Mouse (Mus musculus): ENCODE data around the gene Acot7.
A peak's percentile ranks its signal among the peaks of the same experiment; 100 is the strongest.

Gene Acot7

GRCm38 (mm10) chr4:152177537-152178343, at the start of gene Acot7:
Gene Acot7, plus strand, starts transcription at chr4:152178134.
- DNase-seq = peak; percentile 96

GRCm38 (mm10) chr4:152128784-152129183, 49.1 kb upstream of the Acot7 start:
- DNase-seq = no peak

- no peak for DNase-seq
Observed at GRCm38 (mm10) chr4:152129395-152129930, 48.5 kb upstream of the Acot7 start.

GRCm38 (mm10) chr4:152130771-152131653, 46.9 kb upstream of the Acot7 start:
- peak; percentile 61 for DNase-seq

GRCm38 (mm10) chr4:152131809-152132771, 45.8 kb upstream of the Acot7 start:
- no peak for DNase-seq

- no peak for DNase-seq
Observed at GRCm38 (mm10) chr4:152132772-152133169, 45.2 kb upstream of the Acot7 start.

GRCm38 (mm10) chr4:152133213-152133612, 44.7 kb upstream of the Acot7 start:
- no peak for DNase-seq

GRCm38 (mm10) chr4:152134507-152134906, 43.4 kb upstream of the Acot7 start:
- peak; percentile 73 for DNase-seq

DNA sequence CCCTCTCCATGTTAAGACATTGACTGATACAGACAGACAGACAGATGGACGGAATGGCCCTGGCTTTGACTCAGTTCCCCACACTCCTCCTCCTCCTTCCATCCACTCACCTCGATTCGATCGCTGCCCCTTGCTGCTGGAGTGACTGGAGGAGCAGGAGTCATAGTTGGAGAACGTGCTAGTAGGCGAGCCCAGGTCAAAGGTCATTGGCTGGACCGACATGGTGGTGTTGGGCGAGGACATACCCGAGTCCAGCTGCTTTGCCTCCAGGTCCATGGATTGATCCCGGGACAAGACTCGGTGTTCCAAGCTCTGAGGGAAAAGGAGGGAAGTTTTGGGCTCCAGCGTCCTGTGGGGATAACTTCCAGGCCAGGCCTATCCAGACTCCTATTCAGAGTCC, 42.6 kb upstream of the Acot7 start:
- DNase-seq = no peak

DNA sequence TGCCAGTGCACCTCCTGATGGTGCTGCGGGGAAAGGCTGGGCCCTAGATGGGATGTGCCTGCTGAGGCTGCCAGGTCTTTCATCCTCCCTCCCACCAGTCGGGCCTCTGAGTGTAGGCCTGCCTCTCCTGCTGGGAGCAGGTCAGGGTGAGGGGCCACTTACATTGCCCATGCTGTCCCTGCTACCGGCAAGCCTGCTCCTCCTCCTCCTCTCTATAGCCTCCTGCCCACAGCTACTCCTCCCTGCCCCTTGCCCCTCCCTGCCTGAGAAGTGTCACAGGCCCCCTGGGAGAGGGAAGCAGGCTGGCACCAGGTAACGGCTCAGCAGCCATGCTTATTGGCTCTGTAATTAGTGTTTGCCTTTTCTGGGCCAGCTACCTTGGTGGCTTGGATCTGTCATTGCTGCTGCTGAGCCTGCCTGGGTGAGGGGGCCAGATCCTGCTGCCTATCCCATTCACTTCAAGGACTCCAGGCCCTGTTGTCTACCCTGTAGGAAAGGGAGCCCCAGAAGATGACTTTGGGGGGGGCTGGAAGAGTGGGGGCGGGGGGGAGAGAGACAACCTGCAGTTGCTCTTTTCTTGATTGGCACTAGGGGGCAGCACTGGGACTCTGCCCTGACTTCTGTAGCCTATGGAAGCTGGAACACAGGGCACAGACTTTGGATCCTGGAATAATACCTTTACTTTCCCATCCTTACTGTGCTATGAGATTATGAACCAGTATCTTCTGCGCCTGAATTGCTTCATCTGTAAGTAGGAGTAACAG, 41.6 kb upstream of the Acot7 start:
- DNase-seq = no peak

- DNase-seq = no peak
Observed at GRCm38 (mm10) chr4:152136876-152137250, 41.1 kb upstream of the Acot7 start.

DNA sequence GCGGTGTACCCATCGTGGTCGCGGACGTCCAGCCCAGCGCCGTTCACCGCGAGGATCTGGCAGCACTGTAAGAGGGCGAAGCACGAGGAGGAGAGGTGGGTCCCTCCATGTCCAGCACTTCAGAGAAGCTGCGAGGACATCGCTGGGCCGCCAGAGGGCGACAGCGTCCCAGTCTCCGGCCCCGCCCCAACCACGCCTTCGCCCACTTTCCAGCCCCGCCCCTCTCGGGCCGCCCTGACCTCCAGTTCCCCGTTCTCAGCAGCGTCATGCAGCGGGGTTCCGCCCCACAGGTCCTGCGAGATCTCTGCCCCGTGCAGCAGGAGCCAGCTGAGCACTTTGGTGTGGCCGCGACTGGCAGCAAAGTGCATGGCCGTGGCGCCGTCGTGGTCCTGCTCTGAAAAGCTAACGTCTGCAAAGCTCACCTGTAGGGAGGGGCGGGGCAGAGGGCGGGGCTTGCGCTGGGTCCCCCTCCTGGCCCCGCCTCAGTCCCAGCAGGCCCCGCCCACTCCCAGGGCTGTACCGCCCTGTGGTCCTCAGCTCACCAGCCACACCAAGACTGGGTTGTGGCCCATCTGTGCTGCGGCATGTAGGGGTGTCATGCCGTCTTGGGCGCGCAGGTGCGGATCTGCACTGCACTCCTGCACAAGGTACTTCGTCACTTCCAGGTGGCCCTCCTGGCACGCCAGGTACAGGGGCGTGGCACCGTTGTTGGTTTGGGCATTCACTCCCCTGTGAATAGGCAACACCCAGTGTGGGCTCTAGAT, 39.3 kb upstream of the Acot7 start:
- peak; percentile 90 for DNase-seq

DNA sequence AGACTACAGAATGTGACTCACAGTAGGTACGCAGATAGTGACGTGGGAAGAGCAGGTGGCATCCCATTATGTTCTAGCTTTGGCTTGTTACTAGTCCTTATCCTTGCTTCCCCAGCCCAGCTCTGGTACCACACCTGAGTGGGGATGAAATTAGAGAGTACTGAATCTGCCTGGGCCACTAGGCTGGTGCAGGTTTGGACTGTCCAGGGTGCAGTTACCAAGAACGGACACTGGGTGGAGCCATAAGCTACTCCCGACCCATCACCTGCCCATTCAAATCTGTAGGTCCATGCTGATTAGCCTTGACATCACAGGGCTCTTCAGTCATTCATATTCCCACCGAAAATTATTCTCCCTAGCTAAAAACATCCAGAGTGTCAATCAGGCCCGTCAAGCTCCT, 37.5 kb upstream of the Acot7 start:
- peak; percentile 67 for DNase-seq

DNA sequence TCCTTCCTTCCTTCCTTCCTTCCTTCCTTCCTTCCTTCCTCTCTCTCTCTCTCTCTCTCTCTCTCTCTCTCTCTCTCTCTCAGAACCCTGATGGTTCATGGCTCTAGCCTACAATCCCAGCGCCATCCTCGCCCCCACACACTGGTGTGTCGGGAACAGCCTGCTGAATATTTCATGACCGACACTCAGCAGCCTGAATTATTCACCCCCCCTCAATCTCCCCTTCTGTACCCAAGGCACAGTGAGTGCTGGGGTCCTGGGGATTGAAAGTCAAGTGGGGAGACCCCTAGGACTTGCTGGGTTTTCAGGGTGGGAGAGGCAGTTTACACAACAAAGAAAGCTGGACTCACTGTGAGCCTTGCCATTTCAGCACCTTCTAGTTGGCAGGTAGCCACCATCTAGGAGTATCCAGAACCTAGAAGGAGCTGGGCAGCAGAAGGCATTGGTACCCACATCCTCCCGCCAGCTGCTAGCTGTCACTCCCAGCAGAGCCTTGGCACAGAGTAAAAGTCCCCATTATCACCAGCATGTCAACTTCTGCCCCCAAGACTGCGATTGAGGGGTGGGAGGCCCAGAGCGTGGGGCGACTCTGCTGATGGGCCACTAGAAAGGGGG, 36.3 kb upstream of the Acot7 start:
- no peak for DNase-seq

GRCm38 (mm10) chr4:152143632-152144031, 34.3 kb upstream of the Acot7 start:
- no peak for DNase-seq

- DNase-seq = no peak
Observed at GRCm38 (mm10) chr4:152145473-152145872, 32.5 kb upstream of the Acot7 start.

DNA sequence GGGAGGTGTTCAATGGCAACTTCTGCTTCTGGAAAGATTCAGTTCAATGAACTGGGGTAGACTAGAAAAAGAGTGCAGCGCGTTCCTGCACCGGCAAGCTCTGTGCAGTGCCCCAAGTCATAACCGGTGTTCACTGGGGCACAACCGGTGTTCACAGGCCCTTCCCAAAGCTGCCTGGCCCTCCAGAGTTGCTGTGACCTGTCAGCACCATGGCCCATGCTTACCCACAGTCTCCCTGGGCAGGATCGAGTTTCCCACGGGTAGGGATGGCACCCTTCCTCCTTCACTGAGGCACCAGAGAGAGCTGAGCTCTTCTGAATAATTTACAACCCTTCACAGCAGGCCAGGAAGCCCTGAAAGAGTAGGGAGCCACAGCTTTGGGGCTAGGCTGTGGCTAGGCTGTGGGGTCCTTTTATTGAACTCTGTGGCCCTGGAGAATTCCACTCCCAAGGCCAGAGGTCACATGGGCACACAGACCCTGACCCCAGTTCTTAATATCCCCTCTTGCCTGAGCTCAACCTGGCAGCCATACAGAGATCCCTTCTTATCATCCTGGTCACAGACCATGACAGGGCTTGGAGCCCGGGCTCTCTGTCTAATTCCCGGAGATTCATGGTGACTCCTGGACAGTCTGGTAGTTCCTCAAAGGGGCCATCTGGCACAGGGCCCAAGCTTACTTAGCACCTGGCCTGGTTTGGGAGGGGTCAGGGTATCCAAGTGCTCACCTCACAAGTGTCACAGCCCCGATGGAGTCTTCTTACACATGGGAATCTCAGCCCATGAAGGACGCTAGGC, 31.7 kb upstream of the Acot7 start:
- DNase-seq = no peak

GRCm38 (mm10) chr4:152150546-152150945, 27.4 kb upstream of the Acot7 start:
- no peak for DNase-seq

GRCm38 (mm10) chr4:152151451-152151965, 26.4 kb upstream of the Acot7 start:
- DNase-seq = no peak
